Mouse (Mus musculus) embryonic facial prominence, embryonic 12.5 days (tissue): ENCODE measurements around the gene Gpn2. TPM values are rescaled to one million over a fixed set of nuclear protein-coding genes. Genes with fewer than 3 reads are reported as not detected.

ENCODE experiments used
- ATAC-seq: fragments of 200-750 bp; cut with Nextera tagmentation; 2 replicates; pipeline ENCODE4 v1.8.0; 2017; ENCODE audit not compliant: insufficient number of reproducible peaks, insufficient read depth, low FRiP score, low TSS enrichment
- H3K27ac ChIP-seq: fragments of 300-500 bp; sonication (generic); 2 replicates; pipeline ENCODE4 v1.5.1; 2016; ENCODE audit warnings: mild to moderate bottlenecking
- H3K27me3 ChIP-seq: fragments of 300-500 bp; sonication (generic); 2 replicates; pipeline ENCODE4 v1.6.1; 2016; ENCODE audit warnings: mild to moderate bottlenecking, moderate library complexity
- H3K36me3 ChIP-seq: fragments of 300-500 bp; sonication (generic); 2 replicates; pipeline ENCODE4 v1.6.1; 2016; ENCODE audit warnings: mild to moderate bottlenecking
- H3K4me1 ChIP-seq: fragments of 300-500 bp; sonication (generic); 2 replicates; pipeline ENCODE4 v1.6.1; 2016
- H3K4me2 ChIP-seq: fragments of 300-500 bp; sonication (generic); replicated peaks from 2 replicates; pipeline ENCODE4 v1.6.1; 2016; ENCODE audit warnings: mild to moderate bottlenecking, moderate library complexity
- H3K4me3 ChIP-seq: fragments of 300-500 bp; sonication (generic); 2 replicates; pipeline ENCODE4 v1.5.1; 2016; ENCODE audit warnings: mild to moderate bottlenecking
- H3K9ac ChIP-seq: fragments of 300-500 bp; sonication (generic); 2 replicates; pipeline ENCODE4 v1.6.1; 2016; ENCODE audit warnings: mild to moderate bottlenecking, moderate library complexity
- H3K9me3 ChIP-seq: fragments of 300-500 bp; sonication (generic); 2 replicates; pipeline ENCODE4 v1.6.1; 2016; ENCODE audit warnings: mild to moderate bottlenecking, moderate library complexity
- WGBS: fragments of 180-500 bp; shearing (Covaris S2); methylation state at CpG from one replicate; pipeline ENCODE4 v1.1.7; 2016; 5-methylcytosine and 5-hydroxymethylcytosine counted together
- polyA plus RNA-seq: library from polyadenylated mRNA; unstranded; fragments of >200 nt; fragmentation: Nextera tagmentation; extraction: Ambion mirVana; gene quantifications from 2 replicates; pipeline ENCODE4 v1.2.1, GENCODE M21; 2016

Gene Gpn2
- polyA plus RNA-seq, 1 experiment from 2014 or later: 20.0 TPM

DNA sequence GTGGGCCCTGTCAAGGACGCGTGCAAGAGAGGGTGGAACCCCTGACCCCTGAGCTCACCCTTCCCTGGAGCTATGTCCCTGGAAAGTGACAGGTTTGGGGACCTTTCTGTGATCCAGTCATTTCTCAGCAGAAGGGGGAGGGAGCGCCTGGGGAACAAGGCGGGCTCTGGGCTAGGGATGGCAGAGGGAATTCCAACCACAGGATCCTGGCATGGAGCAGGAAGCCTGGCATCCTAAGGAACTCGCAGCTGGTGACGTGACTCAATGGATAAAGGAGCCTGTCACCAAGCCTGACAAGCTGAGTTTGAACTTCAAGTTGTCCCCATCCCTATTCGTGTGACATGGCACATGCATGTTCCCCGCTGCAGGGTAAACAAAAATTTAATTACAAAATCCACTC, 28.9 kb downstream of the Gpn2 start:
- no peak for ATAC-seq
- H3K9me3 ChIP-seq: no peaks in the 10 kb centered on the region
- 89% methylated on average over 8 of the region's 8 CpGs for WGBS

GRCm38 (mm10) chr4:133613867-133614266, 29.7 kb downstream of the Gpn2 start:
- no peaks in the 10 kb centered on the region for H3K4me1 ChIP-seq
- H3K4me2 ChIP-seq: no peak overlapping the region
- H3K27ac ChIP-seq: no peak overlapping the region
- no peak for ATAC-seq
- H3K9me3 ChIP-seq: no peaks in the 10 kb centered on the region
- no peak overlapping the region for H3K4me3 ChIP-seq
- 81% methylated on average over 4 of the region's 4 CpGs for WGBS
- no peak overlapping the region for H3K9ac ChIP-seq
- peaks cover 56% of the 10 kb centered on the region for H3K36me3 ChIP-seq
- H3K27me3 ChIP-seq: no peaks in the 10 kb centered on the region

More for the DNA sequence above, 28.9 kb downstream of the Gpn2 start:
- no peak overlapping the region for H3K4me2 ChIP-seq
- H3K4me3 ChIP-seq: no peak overlapping the region
- H3K27me3 ChIP-seq: no peaks in the 10 kb centered on the region
- H3K4me1 ChIP-seq: no peaks in the 10 kb centered on the region
- H3K9ac ChIP-seq: no peak overlapping the region
- no peak overlapping the region for H3K27ac ChIP-seq
- peaks cover 63% of the 10 kb centered on the region for H3K36me3 ChIP-seq

DNA sequence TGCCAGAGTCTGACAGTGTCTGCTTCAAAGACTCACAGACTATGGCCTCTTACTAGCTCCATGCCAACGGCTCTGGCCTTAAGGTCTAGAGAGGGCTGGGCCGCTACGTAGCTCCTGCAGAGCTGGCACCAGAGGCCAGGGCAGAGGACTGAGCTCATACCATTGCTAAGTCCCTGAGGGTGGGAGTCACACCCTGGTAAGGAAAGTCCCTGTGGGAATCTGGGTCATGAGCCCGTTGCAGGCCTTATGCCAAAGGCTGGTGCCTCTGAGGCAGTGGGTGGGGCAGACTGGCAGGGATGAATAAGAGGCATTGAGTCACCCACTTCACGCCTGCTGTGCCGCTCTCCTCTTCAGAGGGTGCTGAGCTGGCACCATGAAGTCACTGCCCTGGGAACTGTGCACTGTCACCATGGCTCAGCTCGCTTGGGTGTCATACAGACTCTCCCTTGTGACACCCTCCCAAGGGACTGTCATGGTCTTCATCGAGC, 30.2 kb downstream of the Gpn2 start:
- WGBS: 92% methylated on average over 8 of the region's 8 CpGs
- Histone ChIP-seq H3K36me3 (peaks cover 54% of the 10 kb centered on the region), H3K9ac (no peak overlapping the region), H3K4me2 (no peak overlapping the region), H3K27me3 (no peaks in the 10 kb centered on the region), H3K27ac (no peak overlapping the region), H3K9me3 (no peaks in the 10 kb centered on the region), H3K4me3 (no peak overlapping the region), H3K4me1 (no peaks in the 10 kb centered on the region)
- ATAC-seq: no peak

- Histone ChIP-seq H3K4me2 (no peak overlapping the region), H3K9ac (no peak overlapping the region), H3K27ac (no peak overlapping the region), H3K27me3 (no peaks in the 10 kb centered on the region), H3K36me3 (peaks cover 46% of the 10 kb centered on the region), H3K4me3 (no peak overlapping the region), H3K9me3 (no peaks in the 10 kb centered on the region), H3K4me1 (no peaks in the 10 kb centered on the region)
- ATAC-seq: no peak
- 67% methylated on average over 10 of the region's 10 CpGs for WGBS
Observed at GRCm38 (mm10) chr4:133615416-133615815, 31.3 kb downstream of the Gpn2 start.

GRCm38 (mm10) chr4:133617936-133618335, 33.8 kb downstream of the Gpn2 start:
- H3K27ac ChIP-seq: no peak overlapping the region
- 95% methylated on average over 11 of the region's 11 CpGs for WGBS
- H3K36me3 ChIP-seq: peaks cover 37% of the 10 kb centered on the region
- H3K4me2 ChIP-seq: no peak overlapping the region
- ATAC-seq: no peak
- H3K9ac ChIP-seq: no peak overlapping the region
- H3K27me3 ChIP-seq: no peaks in the 10 kb centered on the region
- H3K4me1 ChIP-seq: no peaks in the 10 kb centered on the region
- no peak overlapping the region for H3K4me3 ChIP-seq
- H3K9me3 ChIP-seq: no peaks in the 10 kb centered on the region

DNA sequence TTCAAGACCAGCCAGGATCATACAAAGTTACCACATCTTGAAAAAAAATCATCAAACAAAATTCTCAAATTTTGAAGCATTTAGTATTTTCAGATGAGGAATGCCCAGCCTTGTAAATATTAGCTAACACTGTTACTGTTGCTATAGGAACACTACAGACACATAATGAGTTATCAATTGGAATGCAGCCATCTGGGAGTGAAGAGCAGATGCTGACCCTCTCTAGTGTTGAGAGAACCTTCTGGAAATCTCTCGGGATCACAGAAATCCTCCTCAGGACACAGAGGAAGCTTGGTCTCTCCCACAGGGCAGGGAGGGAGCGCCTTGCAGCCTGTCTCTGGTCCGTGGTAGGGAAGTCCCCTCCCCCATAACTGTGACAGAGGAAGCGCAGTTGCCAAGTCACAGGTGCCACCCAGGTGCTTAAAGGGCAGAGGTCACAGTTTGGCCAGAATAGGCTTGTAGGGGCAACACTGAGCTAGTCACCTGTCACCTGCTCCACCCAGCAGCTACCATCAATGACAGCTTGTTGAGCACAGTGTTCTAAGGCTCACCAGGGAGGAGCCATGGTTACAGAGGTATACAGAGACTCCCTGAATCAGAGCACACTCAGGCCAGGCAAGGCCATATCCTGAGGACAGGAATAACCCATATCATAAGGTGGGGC, 35.4 kb downstream of the Gpn2 start:
- Histone ChIP-seq H3K9ac (no peak overlapping the region), H3K27ac (no peak overlapping the region), H3K9me3 (no peaks in the 10 kb centered on the region), H3K27me3 (no peaks in the 10 kb centered on the region), H3K4me3 (no peak overlapping the region), H3K4me1 (no peaks in the 10 kb centered on the region), H3K4me2 (no peak overlapping the region), H3K36me3 (peaks cover 33% of the 10 kb centered on the region)
- no peak for ATAC-seq
- WGBS: 72% methylated on average over 4 of the region's 4 CpGs

GRCm38 (mm10) chr4:133620668-133621067, 36.5 kb downstream of the Gpn2 start:
- Histone ChIP-seq H3K9ac (no peak overlapping the region), H3K9me3 (no peaks in the 10 kb centered on the region), H3K27me3 (no peaks in the 10 kb centered on the region), H3K4me1 (no peaks in the 10 kb centered on the region; the same call in 1 of the 2 replicates), H3K27ac (no peak overlapping the region), H3K36me3 (peaks cover 32% of the 10 kb centered on the region), H3K4me2 (no peak overlapping the region), H3K4me3 (no peak overlapping the region)
- 86% methylated on average over 8 of the region's 8 CpGs for WGBS
- no peak for ATAC-seq

DNA sequence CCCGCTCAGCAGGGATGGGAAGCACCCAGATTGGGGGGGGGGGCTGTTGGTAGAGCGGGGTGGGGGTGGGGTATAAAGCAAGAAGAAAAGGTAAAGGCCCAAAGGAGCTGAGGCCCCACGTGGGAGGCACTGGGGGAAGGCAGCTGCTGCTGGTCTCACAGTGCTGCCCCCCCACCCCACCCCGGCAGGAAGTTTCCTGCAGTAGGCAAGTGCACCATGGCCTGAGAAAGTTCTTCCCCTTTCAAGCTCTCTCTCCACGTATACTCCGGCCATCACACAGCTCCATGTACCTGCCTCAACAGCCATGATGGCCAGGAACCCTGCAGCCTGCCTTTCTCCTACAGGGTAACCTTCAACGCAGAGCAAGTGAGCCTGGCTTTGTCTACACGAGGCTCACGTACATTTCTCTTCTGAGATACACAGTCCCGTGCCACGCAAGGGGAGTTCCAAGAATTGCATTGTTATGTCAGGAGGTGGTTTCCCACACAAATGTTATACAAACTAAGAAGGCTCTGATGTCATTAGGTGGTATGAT, 38.1 kb downstream of the Gpn2 start:
- H3K9ac ChIP-seq: no peak overlapping the region
- no peaks in the 10 kb centered on the region; the same call in 1 of the 2 replicates for H3K4me1 ChIP-seq
- H3K27ac ChIP-seq: no peak overlapping the region
- no peaks in the 10 kb centered on the region for H3K27me3 ChIP-seq
- ATAC-seq: no peak
- no peak overlapping the region for H3K4me3 ChIP-seq
- no peaks in the 10 kb centered on the region for H3K9me3 ChIP-seq
- H3K4me2 ChIP-seq: no peak overlapping the region
- WGBS: 70% methylated on average over 11 of the region's 11 CpGs
- peaks cover 43% of the 10 kb centered on the region for H3K36me3 ChIP-seq

GRCm38 (mm10) chr4:133624830-133625229, 40.7 kb downstream of the Gpn2 start:
- Histone ChIP-seq H3K4me1 (no peaks in the 10 kb centered on the region; the same call in 1 of the 2 replicates), H3K4me3 (no peak overlapping the region), H3K9me3 (no peaks in the 10 kb centered on the region), H3K4me2 (no peak overlapping the region), H3K9ac (no peak overlapping the region), H3K27ac (no peak overlapping the region), H3K27me3 (no peaks in the 10 kb centered on the region), H3K36me3 (peaks cover 40% of the 10 kb centered on the region)
- 93% methylated on average over 7 of the region's 7 CpGs for WGBS
- ATAC-seq: no peak

- ATAC-seq: no peak
- H3K36me3 ChIP-seq: peaks cover 40% of the 10 kb centered on the region
- H3K27me3 ChIP-seq: no peaks in the 10 kb centered on the region
- H3K4me2 ChIP-seq: no peak overlapping the region
- H3K9ac ChIP-seq: no peak overlapping the region
- H3K9me3 ChIP-seq: no peaks in the 10 kb centered on the region
- WGBS: 50% methylated on average over 11 of the region's 11 CpGs
- H3K4me3 ChIP-seq: no peak overlapping the region
- peaks cover under 1% of the 10 kb centered on the region; the same call in 1 of the 2 replicates for H3K4me1 ChIP-seq
- 0 out of 2 replicates have a peak overlapping the region, but pooled peaks have one; percentile 30 for H3K27ac ChIP-seq
Observed at GRCm38 (mm10) chr4:133625621-133626071, 41.5 kb downstream of the Gpn2 start.

GRCm38 (mm10) chr4:133626221-133626620, 42.1 kb downstream of the Gpn2 start:
- Histone ChIP-seq H3K4me2 (no peak overlapping the region), H3K4me3 (no peak overlapping the region), H3K4me1 (peaks cover 6% of the 10 kb centered on the region; the same call in 1 of the 2 replicates), H3K9ac (no peak overlapping the region), H3K27me3 (no peaks in the 10 kb centered on the region), H3K9me3 (no peaks in the 10 kb centered on the region), H3K36me3 (peaks cover 36% of the 10 kb centered on the region), H3K27ac (no peak overlapping the region)
- no peak for ATAC-seq
- 44% methylated on average over 5 of the region's 5 CpGs for WGBS

DNA sequence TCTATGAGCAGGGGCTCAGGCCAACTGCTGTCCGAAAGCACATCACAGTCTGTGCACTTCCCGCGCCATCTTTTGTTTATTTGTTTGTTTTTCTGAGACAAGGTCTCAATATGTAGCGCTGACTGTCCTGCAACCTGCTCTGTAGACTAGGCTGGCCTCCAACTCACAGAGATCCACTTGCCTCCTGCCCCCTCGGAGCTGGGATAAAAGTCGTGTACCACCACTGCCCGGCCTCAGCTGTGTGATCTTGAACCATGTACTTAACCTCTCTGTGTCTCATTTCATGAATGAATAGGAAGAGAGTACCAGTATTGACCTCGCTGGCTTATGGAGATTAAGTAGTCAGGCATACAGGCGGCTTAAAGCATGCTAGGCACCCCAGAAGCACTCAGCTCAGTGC, 42.5 kb downstream of the Gpn2 start:
- H3K4me3 ChIP-seq: no peak overlapping the region
- no peak overlapping the region for H3K4me2 ChIP-seq
- no peak for ATAC-seq
- 91% methylated on average over 9 of the region's 9 CpGs for WGBS
- H3K36me3 ChIP-seq: peaks cover 34% of the 10 kb centered on the region
- H3K9ac ChIP-seq: no peak overlapping the region
- H3K27ac ChIP-seq: no peak overlapping the region
- peaks cover 10% of the 10 kb centered on the region; the same call in 1 of the 2 replicates for H3K4me1 ChIP-seq
- H3K27me3 ChIP-seq: no peaks in the 10 kb centered on the region
- no peaks in the 10 kb centered on the region for H3K9me3 ChIP-seq
